Mouse (Mus musculus): ENCODE measurements around the gene 2810408A11Rik. TPM values are rescaled to one million over a fixed set of nuclear protein-coding genes. Genes with fewer than 3 reads are reported as not detected.
A peak's percentile ranks its signal among the peaks of the same experiment; 100 is the strongest.

The 2810408A11Rik gene
- polyA plus RNA-seq, 1 experiment from 2014 or later: 5.4 TPM

DNA sequence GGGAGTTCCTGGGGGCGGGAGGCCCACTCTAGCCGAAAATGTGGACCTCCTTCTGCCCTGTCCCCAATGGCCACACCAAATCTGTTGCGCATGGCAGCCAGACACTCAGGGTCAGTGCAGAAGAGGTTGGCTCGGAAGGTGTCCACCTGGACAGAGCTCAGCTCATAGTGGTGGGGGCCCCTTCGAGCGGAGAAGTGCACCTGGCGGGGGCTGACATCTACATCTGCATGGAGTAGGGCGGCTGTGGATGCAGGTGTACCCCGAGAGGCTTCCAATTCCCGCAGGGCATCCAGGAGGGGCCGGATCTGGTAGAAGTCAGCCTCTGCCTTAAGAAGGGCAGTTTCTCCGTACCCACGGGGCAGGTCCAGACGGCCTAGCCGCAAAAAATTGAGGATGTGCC, 21.1 kb downstream of the 2810408A11Rik start:
- peak overlapping the region; percentile 71 for H3K9ac ChIP-seq (ENCODE audit: low read depth, low read length)
- H3K4me3 ChIP-seq (ENCODE audit: low read length): peak overlapping the region; percentile 50
- H3K4me1 ChIP-seq (ENCODE audit: control insufficient read depth, insufficient read depth, low read length): peaks cover 40% of the 10 kb centered on the region
- no peak for ATAC-seq
- no peaks in the 10 kb centered on the region for H3K9me3 ChIP-seq (ENCODE audit: control insufficient read depth, low read length)
- 48% methylated on average over 15 of the region's 15 CpGs for WGBS
- peak overlapping the region; percentile 84 for H3K4me2 ChIP-seq (ENCODE audit: low read depth, low read length)
- H3K36me3 ChIP-seq (ENCODE audit: control insufficient read depth, insufficient read depth, low read length): no peaks in the 10 kb centered on the region
- H3K27me3 ChIP-seq (replicated peaks; ENCODE audit: control insufficient read depth, insufficient read depth, low read length): no peaks in the 10 kb centered on the region
- 0 out of 2 replicates have a peak overlapping the region, but pooled peaks have one; percentile 8 for H3K27ac ChIP-seq (ENCODE audit: low read length)

DNA sequence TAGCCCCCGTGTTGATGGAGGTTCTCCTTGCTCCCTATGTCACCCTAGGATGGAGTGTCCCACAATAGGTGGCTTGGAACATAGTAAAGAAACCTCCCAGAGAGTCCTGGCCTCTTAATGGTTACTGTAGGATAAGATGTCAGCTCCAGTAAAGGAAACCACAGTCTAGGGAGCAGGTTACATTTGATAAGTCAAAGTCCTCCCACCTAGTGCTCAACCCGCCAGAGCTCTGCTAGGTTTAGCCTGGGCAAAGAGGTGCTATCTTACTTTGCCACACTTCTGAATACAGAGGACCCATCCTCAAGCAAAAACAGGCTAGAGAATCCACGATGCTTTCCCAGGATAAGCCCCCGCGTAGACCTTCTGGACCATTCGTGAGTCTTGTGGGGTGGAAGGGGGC, 21.8 kb downstream of the 2810408A11Rik start:
- H3K4me1 ChIP-seq (ENCODE audit: control insufficient read depth, insufficient read depth, low read length): peaks cover 40% of the 10 kb centered on the region
- WGBS: 85% methylated on average over 6 of the region's 6 CpGs
- H3K36me3 ChIP-seq (ENCODE audit: control insufficient read depth, insufficient read depth, low read length): no peaks in the 10 kb centered on the region
- H3K4me2 ChIP-seq (ENCODE audit: low read depth, low read length): peak overlapping the region; percentile 84
- H3K9me3 ChIP-seq (ENCODE audit: control insufficient read depth, low read length): no peaks in the 10 kb centered on the region
- ATAC-seq: no peak
- H3K4me3 ChIP-seq (ENCODE audit: low read length): peak overlapping the region; percentile 50
- peak overlapping the region; percentile 71 for H3K9ac ChIP-seq (ENCODE audit: low read depth, low read length)
- H3K27me3 ChIP-seq (replicated peaks; ENCODE audit: control insufficient read depth, insufficient read depth, low read length): no peaks in the 10 kb centered on the region
- H3K27ac ChIP-seq (ENCODE audit: low read length): no peak overlapping the region

DNA sequence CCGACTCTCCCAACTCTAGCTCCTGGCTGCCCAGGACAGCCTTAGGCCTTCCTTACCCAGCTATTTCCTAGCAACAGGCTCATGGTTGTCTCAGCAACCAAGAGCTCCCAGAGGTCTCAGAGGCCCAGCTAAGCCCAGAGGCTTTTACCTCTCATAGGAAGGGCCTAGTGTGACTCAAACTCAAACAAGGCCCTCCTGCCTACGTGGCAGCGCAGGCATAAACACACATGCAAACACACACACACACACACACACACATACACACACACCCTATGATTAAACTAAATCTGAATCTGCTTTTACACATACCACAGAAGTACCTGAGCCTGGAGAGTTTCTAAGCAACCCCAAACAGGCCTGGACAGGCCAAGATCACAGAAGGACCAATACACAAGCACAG, 22.4 kb downstream of the 2810408A11Rik start:
- Histone ChIP-seq H3K36me3 (ENCODE audit: control insufficient read depth, insufficient read depth, low read length) (no peaks in the 10 kb centered on the region), H3K27me3 (replicated peaks; ENCODE audit: control insufficient read depth, insufficient read depth, low read length) (no peaks in the 10 kb centered on the region), H3K27ac (ENCODE audit: low read length) (no peak overlapping the region), H3K9me3 (ENCODE audit: control insufficient read depth, low read length) (no peaks in the 10 kb centered on the region), H3K4me3 (ENCODE audit: low read length) (no peak overlapping the region), H3K4me1 (ENCODE audit: control insufficient read depth, insufficient read depth, low read length) (peaks cover 40% of the 10 kb centered on the region), H3K4me2 (ENCODE audit: low read depth, low read length) (no peak overlapping the region), H3K9ac (ENCODE audit: low read depth, low read length) (no peak overlapping the region)
- WGBS: 70% methylated on average over 3 of the region's 3 CpGs
- no peak for ATAC-seq

DNA sequence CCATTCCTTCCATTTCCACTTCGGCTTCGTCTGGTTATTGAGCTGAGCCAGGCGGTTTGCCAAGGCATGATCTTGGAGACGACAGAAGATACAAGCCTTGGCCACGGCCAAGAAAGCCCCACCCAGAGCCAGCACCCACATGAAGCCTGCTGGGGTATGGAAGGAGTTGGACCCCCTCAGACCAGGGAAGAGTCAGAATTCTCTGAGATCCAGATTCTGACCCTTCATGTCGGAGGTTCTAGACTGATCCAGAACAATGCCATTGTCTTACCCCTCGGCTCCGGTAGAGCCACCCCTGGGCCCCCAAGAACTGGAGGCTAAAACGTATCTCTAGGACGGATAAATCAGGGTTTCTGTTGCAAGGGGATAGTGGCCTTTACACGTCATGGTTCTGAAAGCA, 22.9 kb downstream of the 2810408A11Rik start, which contains the start of gene Tmem95:
Gene Tmem95 (minus strand): TSS at position 141 of the 400 bp plus-strand sequence.
- WGBS: 90% methylated on average over 11 of the region's 11 CpGs
- Histone ChIP-seq H3K27me3 (replicated peaks; ENCODE audit: control insufficient read depth, insufficient read depth, low read length) (no peaks in the 10 kb centered on the region), H3K36me3 (ENCODE audit: control insufficient read depth, insufficient read depth, low read length) (no peaks in the 10 kb centered on the region), H3K4me3 (ENCODE audit: low read length) (no peak within 1 kb of the TSS), H3K4me1 (ENCODE audit: control insufficient read depth, insufficient read depth, low read length) (peaks cover 40% of the 10 kb centered on the region), H3K4me2 (ENCODE audit: low read depth, low read length) (peak within 1 kb of the TSS; percentile 24; the same call in 1 of the 2 replicates), H3K9me3 (ENCODE audit: control insufficient read depth, low read length) (no peaks in the 10 kb centered on the region), H3K9ac (ENCODE audit: low read depth, low read length) (peak within 1 kb of the TSS; percentile 41; the same call in 1 of the 2 replicates), H3K27ac (ENCODE audit: low read length) (no peak within 1 kb of the TSS)
- no peak for ATAC-seq

DNA sequence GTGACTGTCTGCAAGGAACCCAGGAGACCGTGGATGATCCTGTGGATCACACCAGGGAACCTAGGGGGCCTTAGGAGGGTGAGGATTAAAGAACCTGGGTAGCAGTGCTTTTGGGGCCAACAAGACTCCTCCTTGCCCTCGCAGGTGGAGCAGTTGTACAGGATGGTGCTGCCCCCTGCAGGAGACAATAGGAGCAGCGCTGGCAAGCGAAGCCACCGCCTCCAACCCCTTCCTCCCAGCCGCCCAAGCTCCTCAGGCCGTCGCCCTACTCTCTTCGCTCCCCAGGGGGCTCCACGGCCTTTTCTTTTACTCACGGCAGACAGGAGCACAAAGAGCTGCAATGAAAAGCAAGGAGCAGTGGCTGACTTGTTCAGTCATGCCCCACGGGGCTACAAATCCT, 23.9 kb downstream of the 2810408A11Rik start:
- Histone ChIP-seq H3K27ac (ENCODE audit: low read length) (0 out of 2 replicates have a peak overlapping the region, but pooled peaks have one; percentile 26), H3K4me3 (ENCODE audit: low read length) (no peak overlapping the region), H3K4me2 (ENCODE audit: low read depth, low read length) (peak overlapping the region; percentile 24; the same call in 1 of the 2 replicates), H3K9ac (ENCODE audit: low read depth, low read length) (peak overlapping the region; percentile 41; the same call in 1 of the 2 replicates), H3K9me3 (ENCODE audit: control insufficient read depth, low read length) (no peaks in the 10 kb centered on the region), H3K36me3 (ENCODE audit: control insufficient read depth, insufficient read depth, low read length) (no peaks in the 10 kb centered on the region), H3K27me3 (replicated peaks; ENCODE audit: control insufficient read depth, insufficient read depth, low read length) (no peaks in the 10 kb centered on the region), H3K4me1 (ENCODE audit: control insufficient read depth, insufficient read depth, low read length) (peaks cover 40% of the 10 kb centered on the region)
- 0 out of 2 replicates have a peak, but pooled peaks have one; percentile 10 for ATAC-seq
- 7% methylated on average over 12 of the region's 12 CpGs for WGBS

DNA sequence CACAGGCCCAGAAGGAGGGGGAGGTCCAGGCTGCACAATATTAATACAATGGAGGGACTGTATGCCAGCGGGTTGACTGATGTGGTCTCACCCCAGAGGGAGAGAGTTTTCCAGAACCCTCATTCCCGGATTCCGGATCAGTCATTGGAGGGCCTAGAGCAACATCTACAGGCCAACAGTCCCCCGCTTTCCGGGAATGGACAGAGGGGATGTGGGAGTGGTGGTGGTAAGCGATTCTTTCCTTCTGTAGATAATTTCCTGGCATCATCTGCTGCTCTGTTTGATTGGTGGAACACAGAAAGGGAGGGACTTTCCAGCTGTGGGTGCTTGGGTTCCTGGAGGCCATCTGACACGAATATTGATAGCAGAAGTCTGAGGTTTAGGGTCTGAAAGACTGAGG, 24.6 kb downstream of the 2810408A11Rik start:
- Histone ChIP-seq H3K36me3 (ENCODE audit: control insufficient read depth, insufficient read depth, low read length) (no peaks in the 10 kb centered on the region), H3K27me3 (replicated peaks; ENCODE audit: control insufficient read depth, insufficient read depth, low read length) (no peaks in the 10 kb centered on the region), H3K27ac (ENCODE audit: low read length) (peak overlapping the region; percentile 26; the same call in 1 of the 2 replicates), H3K9ac (ENCODE audit: low read depth, low read length) (peak overlapping the region; percentile 14; the same call in 1 of the 2 replicates), H3K4me1 (ENCODE audit: control insufficient read depth, insufficient read depth, low read length) (peaks cover 33% of the 10 kb centered on the region), H3K9me3 (ENCODE audit: control insufficient read depth, low read length) (no peaks in the 10 kb centered on the region), H3K4me3 (ENCODE audit: low read length) (no peak overlapping the region), H3K4me2 (ENCODE audit: low read depth, low read length) (no peak overlapping the region)
- ATAC-seq: no peak
- 48% methylated on average over 7 of the region's 7 CpGs for WGBS

DNA sequence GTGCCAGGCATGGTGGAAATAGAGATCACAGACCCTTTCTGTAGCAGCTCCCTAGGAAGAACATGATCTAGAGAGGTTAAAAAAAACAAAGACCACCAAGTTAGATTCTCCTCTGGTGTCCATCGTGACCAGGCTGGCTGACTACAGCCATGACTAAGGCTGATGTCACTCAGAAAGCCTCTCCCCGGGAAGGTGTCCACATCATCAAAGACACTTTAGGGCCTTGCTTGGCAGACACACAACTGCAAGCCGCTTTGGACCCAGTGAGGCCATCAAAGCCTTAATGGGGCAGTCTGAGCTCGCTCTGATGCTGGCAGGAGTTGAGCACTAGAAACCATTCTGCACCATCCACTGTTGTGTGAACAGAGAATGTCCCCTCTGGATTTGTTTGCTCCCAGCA, 28.3 kb downstream of the 2810408A11Rik start:
- H3K4me3 ChIP-seq (ENCODE audit: low read length): no peak overlapping the region
- WGBS: 73% methylated on average over 4 of the region's 4 CpGs
- H3K4me2 ChIP-seq (ENCODE audit: low read depth, low read length): no peak overlapping the region
- no peaks in the 10 kb centered on the region for H3K9me3 ChIP-seq (ENCODE audit: control insufficient read depth, low read length)
- no peak overlapping the region for H3K27ac ChIP-seq (ENCODE audit: low read length)
- no peak overlapping the region for H3K9ac ChIP-seq (ENCODE audit: low read depth, low read length)
- H3K27me3 ChIP-seq (replicated peaks; ENCODE audit: control insufficient read depth, insufficient read depth, low read length): no peaks in the 10 kb centered on the region
- no peak for ATAC-seq
- no peaks in the 10 kb centered on the region for H3K36me3 ChIP-seq (ENCODE audit: control insufficient read depth, insufficient read depth, low read length)
- H3K4me1 ChIP-seq (ENCODE audit: control insufficient read depth, insufficient read depth, low read length): peaks cover 13% of the 10 kb centered on the region

DNA sequence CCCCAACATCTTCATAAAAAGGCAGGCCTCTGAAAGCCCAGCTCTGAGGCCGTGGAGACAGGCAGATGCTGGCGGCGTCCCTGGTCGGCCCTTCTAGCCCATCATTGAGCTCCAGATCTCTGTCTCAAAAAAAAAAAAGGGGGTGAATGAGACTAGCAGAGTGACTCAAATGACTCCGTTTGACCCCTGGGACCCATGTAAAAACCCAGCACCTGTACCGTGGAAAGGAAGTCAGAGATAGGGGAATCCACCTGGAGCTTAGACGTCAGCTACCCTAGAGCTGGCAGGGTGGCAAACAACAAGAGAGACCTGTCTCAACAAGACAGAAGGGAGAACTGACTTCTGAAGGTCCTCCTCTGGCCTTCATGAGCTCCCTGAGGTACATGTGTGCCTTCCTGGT, 29.0 kb downstream of the 2810408A11Rik start:
- ATAC-seq: no peak
- H3K9ac ChIP-seq (ENCODE audit: low read depth, low read length): no peak overlapping the region
- H3K27ac ChIP-seq (ENCODE audit: low read length): no peak overlapping the region
- no peak overlapping the region for H3K4me3 ChIP-seq (ENCODE audit: low read length)
- no peaks in the 10 kb centered on the region for H3K36me3 ChIP-seq (ENCODE audit: control insufficient read depth, insufficient read depth, low read length)
- H3K9me3 ChIP-seq (ENCODE audit: control insufficient read depth, low read length): no peaks in the 10 kb centered on the region
- H3K4me2 ChIP-seq (ENCODE audit: low read depth, low read length): no peak overlapping the region
- H3K27me3 ChIP-seq (replicated peaks; ENCODE audit: control insufficient read depth, insufficient read depth, low read length): no peaks in the 10 kb centered on the region
- 86% methylated on average over 7 of the region's 7 CpGs for WGBS
- H3K4me1 ChIP-seq (ENCODE audit: control insufficient read depth, insufficient read depth, low read length): peaks cover 9% of the 10 kb centered on the region

DNA sequence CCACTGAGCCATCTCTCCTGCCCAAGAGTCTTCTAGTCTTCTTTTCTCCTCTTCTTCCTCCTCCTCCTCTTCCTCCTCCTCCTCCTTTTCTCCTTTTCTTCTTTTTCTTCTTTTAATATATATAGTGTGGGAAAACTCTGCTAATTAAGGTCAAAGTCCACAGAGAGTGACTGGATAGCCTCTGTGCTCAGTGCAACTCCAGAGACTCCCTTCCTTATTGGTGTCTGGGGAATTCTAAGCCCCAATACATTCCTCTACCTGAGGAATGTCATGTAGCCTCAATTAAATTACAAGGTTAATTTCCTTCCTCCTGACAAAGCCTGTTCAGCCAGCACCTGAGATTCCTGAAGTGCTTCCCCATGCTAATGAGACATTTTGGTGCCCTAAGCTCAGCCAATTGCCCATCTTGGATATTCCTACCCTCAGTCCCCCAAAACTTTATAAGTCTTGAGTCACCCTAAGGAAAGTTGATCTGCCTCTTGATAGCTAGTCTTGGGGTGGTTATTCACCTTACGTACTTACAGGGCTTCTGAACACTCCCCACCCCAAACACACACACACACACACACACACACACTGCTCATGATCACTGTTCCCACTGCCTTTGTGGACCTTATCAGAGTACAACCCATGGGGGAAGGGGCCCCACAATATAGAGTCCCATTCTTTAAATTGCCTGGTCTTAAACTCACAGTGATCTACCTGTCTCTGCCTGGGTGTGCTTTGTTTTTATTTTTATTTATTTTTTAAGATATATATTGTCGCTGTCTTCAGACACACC, 30.3 kb downstream of the 2810408A11Rik start:
- H3K27ac ChIP-seq (ENCODE audit: low read length): no peak overlapping the region
- no peak overlapping the region for H3K9ac ChIP-seq (ENCODE audit: low read depth, low read length)
- no peak overlapping the region for H3K4me2 ChIP-seq (ENCODE audit: low read depth, low read length)
- no peaks in the 10 kb centered on the region for H3K4me1 ChIP-seq (ENCODE audit: control insufficient read depth, insufficient read depth, low read length)
- no peak overlapping the region for H3K4me3 ChIP-seq (ENCODE audit: low read length)
- 79% methylated on average over 2 of the region's 2 CpGs for WGBS
- no peaks in the 10 kb centered on the region for H3K9me3 ChIP-seq (ENCODE audit: control insufficient read depth, low read length)
- peak; percentile 86 for ATAC-seq
- H3K27me3 ChIP-seq (replicated peaks; ENCODE audit: control insufficient read depth, insufficient read depth, low read length): no peaks in the 10 kb centered on the region
- no peaks in the 10 kb centered on the region for H3K36me3 ChIP-seq (ENCODE audit: control insufficient read depth, insufficient read depth, low read length)

Data from intestine, embryonic 16.5 days (tissue).